Mouse (Mus musculus): Measurements from ENCODE around the gene Defb22.

Defb22 gene

DNA sequence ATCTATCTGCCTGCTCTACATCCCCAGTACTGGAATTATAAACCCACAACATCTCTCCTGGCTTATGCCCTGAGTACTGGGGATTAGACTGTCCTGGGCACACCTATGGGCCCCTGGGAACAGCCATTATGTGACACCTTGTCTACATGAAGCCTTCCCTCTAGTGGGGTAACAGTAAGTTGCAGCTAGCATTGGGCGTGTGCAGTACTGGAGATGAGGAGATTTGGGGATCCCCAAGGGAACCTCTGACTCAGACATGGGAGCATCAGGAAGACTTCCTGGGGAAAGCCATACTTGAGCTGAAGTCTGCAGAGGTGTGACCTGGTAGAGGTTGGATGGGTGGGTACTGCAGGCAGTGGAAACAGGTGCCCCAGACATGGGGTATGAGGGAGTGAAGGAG lies 51.0 kb downstream of the Defb22 start:
- no peak for DNase-seq

DNA sequence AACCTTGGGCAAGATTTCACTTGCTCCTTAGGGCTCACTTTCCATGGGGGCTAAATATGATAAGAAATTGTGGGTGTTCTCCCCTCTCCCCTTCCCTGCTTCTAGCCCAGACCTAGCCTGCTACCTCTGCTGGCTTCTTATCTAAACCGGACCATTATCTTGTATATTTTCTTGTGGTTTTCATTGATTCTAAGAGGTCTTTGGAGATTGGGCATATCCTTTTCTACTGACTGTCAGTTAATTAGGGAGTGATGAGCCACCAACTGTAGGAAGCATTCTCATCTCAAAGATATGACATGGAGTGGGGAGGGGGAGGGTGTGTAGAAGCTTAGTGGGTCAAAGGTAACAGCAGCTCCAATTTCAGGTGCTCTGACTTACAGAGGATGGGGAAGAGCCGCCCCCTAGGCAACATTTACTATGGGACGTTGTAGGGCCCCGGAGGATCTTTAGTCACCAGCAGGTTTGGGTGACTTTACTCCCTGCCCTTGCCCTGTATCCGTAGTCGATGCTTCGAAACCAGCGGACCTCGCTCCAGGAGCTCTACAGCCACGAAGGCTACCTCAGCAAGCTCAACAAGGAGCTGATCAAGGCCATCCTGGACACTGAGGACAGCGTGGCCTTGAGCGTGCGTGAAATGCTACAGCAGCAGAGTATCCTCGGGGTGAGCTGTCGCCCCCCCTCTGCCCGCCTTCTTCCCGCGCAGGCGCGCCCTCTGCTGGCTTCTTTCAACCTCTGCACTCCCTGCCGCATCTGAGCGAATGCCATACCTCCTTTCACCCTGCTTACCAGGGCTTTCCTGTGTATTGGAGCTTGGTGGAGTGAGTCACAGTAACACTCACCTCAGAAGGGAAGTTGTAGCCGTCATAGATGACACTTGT lies 52.7 kb downstream of the Defb22 start:
- DNase-seq, result peak; percentile 69 to 92

- peak; percentile 56 to 57 for DNase-seq
Observed at GRCm38 (mm10) chr2:152436405-152436901, 53.5 kb downstream of the Defb22 start.

Measured in kidney, postnatal 36 days (tissue).